Mouse (Mus musculus) CH12F3 (cell line): Measurements from ENCODE around the gene Pdia5.

ENCODE experiments used
- in situ Hi-C: fragments of 300-500 bp; cut with MboI; formaldehyde crosslinking; loops from 2 replicates; pipeline ENCODE4 v1.14.3; 2020; ENCODE audit warnings: low sequenced_read_pairs

Gene Pdia5

DNA sequence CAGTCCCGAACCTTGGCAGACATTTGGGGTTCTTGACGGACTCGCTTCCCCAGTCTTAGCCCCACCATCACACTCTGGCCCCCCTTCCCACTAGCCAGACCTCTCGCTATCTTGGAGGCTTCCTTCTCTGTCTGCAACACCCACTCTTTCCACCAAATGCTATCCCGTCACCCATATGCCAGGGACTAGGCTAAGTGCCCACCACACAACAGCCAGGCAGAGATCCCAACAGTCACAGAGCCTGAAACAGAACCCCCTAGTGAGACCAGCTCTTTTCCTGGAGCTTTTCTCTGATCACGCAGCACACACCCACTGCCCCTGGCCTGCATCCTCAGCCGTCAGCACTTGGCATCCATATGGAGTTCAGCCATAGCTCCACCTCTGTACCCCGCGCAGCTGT lies 5.0 kb downstream of the Pdia5 start:
- in situ Hi-C loops: no loop called here

DNA sequence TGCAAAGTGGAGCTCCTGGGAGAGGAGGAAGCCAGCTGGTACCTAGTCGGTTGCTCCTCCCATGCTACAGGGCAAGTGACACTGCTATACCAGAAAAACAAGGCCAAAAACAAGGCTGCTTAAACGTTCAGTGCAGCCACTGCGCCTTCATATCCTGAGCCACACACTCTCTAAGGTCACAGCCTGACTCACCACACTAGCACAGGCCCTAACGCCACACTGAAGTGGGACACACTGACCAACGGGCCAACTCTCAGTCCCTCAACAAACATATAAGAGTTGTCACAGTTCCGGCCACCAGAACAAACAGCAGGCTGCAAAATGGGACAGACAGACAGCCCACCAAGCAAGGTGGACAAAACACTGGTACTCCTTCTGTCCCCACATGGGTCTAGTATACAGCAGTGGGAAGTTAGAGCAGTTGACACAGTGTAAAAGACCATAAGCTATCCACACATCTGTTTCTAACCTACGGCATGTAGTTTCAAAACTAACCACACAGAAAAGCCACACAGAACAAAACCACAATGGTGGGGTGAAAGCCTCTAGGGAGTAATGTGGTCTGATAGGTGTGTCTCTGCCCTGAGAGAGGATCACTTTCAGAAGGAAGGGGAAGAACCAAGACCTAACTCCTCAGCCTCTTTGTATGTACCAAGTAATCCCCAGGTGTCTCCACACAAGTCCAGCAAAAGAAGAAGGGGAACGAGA lies 6.0 kb downstream of the Pdia5 start:
- in situ Hi-C loops: no loop called here

DNA sequence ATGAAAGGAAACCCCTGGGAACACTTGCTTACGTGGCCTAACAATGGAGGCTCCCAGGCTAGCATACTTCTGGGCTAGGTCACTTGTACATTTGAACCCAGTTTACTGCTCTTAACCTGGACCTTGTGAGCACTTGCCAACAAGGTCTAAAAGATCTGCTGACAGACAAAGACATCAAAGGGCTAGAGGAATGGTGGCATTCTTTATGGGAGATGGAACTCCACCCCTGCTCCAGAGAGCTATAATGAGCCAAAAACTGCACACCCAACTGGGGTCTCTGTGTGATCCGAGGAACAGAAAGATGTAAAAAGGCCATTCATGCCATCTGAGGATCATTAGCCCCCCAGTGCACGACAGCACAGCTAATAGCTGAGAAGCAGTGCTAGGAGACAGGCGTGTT lies 6.6 kb downstream of the Pdia5 start:
- in situ Hi-C loops: no loop called here

DNA sequence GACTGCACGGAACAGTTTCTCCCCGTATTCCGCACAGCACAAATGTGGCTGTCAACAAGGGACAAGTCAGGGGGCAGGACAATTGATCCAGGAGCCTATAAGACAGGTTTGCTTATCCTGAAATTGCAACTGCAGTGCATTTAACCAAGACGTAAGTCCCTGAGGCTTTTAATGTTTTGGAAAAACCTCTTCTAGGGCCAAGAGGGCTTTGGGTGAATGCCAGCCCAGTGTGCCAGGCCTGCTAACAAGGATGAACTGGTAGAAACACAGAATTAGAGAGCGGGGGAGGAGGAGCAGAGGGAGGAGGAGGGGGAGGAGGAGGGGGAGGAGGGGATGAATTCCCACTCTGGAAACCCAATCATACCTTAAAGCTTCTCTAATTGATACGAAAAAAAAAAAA lies 11.4 kb downstream of the Pdia5 start:
- in situ Hi-C loops: no loop called here

DNA sequence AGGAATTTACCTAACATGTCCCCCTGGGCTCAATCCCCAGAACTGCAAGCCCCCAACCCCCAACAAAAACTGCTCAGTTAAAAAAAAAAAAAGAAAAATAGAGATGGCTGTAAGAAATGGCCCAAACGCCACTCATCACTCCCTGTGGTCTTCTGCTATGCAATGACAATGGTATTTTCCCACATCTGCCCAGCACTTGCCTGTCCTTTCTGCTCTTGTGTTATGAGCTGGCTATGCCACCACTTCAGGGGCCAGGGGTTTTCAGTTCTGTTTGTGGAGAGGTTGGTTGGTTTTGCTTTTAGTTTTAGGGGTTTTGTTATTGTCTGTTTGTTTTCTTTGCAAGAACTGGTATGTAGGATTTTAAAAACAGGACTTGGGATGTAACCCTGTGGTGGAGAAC lies 13.4 kb downstream of the Pdia5 start:
- in situ Hi-C loops: no loop called here

DNA sequence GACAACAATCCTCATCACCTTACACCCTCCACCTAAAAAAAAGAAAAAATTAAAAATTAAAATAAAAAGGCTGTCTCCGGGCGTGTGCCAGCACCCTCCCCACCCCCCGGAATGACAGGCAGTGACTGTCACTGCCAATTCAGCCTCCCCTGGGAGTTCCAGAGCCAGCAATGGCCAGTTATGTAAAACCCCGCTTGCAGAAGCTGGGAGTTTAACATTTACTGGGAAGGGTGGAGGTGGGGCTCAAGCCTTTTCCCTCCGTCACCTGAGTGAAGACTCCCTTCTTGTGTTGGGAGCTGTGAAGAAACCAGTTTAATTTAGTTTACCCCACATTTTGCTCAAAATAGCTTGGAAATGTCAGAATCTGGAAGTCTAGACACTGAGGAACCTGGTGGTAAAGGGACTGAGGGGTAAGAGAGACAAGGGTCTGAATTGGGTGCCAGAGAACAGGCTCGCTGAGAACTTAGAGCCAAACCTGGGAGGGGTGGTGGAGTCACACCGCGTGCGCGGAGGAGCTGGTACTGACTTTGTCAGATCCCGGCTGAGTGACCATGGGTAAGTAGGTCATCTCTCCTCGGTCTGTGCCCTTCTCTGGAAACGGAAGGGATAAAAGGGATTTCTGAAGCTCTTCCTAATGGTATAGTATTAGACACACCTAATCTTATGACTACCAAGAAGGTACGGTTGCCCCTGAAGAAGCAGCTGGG lies 18.0 kb downstream of the Pdia5 start:
- in situ Hi-C loops: no loop called here

DNA sequence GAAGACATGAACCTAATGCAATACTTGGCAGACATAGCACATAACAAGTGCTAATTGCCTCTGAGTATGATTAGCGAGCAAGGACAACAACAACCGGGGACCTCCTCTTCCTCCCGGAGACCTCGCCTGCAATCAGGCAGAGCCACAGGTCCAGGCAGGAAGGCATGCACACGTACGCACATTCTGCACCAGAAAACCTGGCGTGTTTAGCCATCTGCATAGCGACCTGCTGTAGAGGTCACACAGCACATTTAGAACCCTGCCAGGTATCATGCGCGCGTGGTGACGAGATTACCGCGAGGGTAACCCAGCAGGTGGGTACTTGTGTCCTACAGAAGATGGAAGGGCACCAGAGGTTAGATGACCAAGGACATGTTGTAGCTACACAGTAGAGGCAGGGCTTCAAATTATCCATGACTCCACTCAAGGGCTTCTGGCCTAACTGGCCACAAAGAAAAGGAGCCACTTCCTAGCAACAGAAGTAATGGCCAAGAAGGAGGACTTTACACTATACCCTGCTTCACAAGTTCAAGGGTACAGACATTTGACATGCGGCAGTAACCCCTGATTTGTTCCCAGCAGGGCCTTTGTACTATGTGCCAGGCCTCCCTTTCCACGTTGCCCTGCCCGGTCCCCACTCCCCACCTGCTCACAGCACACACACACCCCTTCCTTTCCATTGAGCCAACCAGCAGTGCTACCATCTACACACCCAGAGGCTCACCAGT lies 18.7 kb downstream of the Pdia5 start:
- in situ Hi-C loops: no loop called here

DNA sequence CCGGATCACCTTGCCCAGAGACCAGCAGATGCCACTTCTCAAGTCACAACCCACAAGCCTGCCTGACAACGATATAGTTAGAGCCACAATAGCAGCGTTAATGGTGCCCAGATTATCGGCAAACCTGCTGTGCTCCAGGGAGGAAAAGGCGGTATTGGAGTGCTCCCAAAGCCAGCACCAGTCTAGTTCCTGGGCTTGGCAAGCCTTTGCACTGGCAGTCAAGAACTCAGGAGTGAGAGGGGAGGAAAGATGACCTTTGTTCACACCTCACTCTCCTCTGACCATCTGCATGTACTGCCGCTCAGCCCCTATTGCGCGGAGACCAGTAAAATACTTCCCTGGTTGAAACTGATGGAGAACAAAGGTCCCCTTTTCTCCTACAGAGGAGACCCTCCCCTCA lies 19.7 kb downstream of the Pdia5 start:
- in situ Hi-C loops: no loop called here

DNA sequence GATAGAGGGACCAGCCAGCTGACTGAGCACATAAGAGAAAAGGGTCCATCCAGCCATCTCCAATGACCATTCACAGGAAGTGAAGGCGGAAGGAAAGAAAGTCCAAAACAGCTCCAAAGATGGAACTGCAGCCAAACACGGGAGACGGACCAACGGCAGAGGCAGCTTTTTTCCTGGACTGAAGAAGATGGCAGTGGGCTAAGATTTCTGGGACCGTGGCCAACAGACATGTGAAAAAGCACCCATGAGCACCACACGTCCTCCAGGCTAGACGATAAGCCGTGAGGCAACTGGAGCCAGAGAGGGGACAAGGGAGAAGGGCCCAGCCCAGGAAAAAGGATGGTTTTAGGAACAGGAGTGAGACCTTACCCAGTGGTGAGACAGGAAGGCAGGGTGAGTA lies 20.6 kb downstream of the Pdia5 start:
- in situ Hi-C loops: no loop called here

DNA sequence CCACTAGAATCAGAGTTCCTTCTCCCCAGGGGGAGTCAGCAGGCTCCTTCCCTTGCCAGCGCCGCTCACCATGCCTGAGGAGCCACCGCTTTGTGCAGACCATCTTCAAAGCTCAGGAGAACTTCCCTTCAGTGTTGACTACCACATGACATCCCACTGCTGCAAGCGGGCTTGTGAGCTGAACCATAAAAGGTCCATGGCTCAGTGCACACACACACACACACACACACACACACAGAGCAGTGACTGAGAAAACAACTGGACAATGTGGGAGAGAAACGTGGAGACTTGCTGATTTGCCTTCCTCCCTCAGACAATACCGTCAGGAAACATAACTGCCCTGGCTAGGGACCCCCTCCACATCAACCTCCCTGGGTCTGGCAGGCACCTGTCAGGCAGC lies 21.7 kb downstream of the Pdia5 start:
- in situ Hi-C loops: no loop called here

DNA sequence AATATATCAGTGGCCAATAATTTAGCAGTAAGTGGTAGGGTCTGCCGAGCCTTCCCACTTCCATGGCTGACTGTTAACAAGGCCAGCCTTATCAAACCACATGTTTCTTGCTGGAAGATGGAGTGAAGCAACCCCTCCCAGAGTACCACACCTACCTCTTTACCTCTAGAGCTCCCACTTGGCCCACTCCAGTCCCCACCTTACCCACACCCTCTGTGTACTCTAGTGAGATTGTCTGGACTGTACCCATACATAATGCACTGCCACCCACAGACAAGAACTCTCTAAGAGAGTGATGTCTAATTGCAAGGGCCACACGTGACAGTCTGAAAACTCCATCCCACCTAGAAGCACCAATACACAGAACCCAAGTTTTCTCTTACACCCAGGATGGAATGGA lies 23.6 kb downstream of the Pdia5 start:
- in situ Hi-C loops: no loop called here

DNA sequence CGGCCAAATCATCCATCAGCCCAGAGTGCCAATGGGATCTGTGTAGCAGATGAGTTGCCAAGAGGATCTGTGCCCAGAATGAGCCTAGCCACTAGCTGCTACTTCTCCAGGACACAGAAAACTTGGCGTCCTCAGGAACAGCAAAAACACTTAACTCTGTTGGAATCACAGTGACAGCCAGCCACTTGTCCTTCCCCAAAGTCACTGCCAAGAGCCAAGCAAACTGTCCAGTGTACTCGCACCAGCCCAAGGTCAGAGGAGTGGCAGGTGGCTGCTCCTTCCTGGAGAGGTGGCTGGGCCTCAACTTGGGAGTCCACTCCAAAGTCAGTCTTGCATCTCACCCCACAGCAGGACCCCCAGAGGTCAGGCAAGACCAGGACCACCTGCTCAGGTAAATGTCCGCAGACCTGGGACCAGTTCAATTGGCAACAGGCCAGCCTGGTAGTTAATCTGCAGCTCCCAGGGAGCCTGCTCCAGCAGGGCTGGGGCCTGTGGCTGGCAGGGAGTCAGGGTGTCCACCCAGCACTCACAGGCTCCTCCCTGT lies 24.8 kb downstream of the Pdia5 start:
- in situ Hi-C loops: no loop called here

DNA sequence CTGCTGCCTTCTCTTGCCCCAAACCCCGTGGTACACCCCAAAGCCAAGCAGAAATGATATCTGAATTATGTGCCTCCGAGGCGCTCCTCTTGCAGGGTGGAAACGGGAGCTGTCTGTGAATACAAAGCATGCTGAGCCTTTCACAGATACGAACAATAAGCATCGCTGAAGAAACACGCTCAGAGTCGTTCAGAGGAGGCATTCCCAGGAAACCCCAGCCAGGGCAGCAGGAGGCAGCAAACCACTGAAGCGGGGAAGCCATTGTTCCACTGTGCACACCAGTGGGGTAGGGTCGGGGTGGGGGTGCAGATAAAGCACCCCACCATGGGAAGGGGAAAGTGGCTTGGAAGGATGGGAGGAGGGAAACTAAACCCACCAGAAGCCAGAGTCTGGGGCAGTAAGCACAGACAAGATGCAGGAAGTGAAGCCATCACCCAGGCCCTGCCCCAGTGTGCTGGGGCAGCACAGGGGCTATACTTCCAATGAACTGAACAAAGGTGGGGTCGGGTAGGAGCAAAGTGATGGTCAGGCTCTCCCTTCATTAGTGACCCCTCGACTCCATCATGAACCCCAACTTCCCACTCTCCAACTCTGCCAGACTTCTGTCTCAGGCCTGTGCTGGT lies 25.9 kb downstream of the Pdia5 start:
- in situ Hi-C loops: no loop called here

DNA sequence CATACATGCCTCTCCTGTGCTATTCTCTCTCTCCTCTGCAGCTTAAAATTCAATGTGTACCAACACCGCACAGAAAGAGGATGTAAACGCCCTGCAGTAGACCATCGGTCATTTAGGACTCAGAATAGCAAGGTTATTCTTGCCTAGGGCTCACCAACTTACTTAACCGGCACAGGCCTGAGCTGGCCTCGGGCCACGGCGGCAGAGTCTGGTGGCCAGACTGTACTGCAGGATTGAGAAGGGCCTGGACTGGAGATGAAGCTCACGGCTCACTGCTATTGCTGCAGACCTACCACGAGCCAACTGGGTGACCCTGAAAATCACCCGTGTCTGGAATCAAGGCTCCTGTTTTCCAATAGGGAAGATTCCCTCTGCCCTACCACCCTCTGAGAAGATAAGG lies 27.0 kb downstream of the Pdia5 start:
- in situ Hi-C loops: no loop called here

DNA sequence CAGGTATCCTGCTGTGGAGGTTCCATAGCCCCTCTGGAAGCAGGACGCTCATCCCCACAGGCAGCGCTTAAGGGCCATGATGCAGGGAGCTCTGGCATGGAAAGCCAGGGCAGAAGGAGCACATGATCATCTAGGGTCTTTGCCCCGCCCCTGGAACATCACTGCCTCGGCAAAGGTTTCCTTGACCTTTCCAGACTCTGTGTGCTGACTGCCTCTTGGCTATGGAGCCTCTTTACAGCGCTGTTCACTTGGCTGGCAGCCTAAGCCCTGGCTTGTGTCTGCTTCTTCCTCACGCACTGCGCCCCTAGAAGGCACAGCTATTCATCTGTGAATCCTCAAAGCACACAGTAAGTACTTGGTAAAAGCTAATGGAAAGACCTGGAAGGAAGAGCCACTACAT lies 27.7 kb downstream of the Pdia5 start:
- in situ Hi-C loops: no loop called here

DNA sequence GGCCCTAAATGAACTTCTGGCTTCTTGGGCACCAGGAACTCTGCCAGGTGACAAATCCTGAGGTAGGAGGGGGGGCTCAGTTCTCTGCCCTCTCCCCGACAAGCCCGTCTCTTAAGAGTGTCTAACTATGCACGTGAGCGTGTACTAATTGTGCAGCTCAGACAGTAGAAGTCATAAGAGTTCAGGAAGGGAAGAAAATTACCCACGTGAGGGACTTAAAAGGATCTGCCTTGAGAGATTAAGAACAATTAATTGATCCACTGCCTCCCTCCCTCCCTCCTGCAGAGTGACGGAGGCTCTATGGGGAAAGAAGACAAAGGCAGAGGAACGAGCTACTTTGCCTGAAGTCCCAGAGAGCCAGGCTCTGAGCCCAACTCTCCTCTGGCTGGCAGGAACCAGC lies 31.1 kb downstream of the Pdia5 start:
- in situ Hi-C loops: no loop called here

DNA sequence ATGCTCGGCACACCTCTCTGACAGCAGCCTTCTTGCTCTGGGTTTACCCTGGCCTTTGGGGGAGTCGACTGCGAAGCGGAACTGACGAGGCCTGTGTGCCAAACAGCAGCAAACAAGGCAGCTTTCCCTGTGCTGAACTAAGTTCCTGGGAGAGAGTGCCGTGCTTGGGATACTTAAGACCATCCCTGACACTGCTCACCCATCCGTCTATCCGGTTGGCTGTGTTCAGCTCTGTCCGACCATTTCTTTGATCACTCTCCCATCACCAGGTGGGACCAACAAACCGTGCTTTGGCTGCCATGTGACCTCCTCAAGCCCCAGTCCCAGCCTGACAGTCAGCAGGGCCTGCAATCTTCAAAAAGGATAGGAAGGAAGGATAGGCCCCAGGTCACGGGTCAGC lies 32.4 kb downstream of the Pdia5 start:
- in situ Hi-C loops: no loop called here

DNA sequence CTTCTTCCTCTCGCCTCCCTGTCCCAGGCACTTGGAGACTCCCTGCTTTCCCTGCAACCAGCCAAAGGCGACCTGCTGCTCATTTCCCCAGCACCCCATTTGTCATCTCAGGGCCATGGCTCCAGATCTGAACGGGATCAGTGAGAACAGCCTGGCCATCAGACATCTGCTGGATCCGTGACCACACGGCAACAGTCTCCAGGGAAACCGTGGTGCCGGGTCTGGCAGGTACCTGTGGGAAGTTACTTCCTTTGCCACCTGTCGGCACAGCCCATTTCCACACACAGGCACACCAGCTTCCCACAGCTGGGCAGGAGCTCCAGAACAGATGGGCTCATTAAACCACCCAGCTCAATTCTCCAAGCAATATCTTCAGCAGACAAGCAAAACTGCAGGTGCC lies 33.2 kb downstream of the Pdia5 start:
- in situ Hi-C loops: no loop called here

DNA sequence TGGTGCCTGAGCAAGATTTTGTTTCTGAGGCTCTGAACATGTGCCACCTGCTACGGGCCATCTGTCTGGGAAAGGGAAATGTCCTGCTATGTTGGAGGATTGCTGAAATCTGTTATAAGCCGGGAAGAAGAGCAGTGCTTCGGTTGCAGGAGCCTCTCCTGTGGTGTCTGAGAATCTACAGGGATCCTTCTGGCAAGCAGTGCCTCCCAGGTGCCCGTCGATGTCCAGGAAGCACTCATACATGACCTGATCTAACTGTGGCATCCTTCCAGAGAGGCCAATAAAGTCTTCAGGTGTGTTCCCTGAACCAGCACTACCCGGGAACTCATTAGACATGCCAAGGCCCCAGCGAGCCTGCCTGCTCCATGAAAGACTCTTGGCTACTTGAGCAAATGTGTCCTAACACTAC lies 33.7 kb downstream of the Pdia5 start:
- in situ Hi-C loops: no loop called here

DNA sequence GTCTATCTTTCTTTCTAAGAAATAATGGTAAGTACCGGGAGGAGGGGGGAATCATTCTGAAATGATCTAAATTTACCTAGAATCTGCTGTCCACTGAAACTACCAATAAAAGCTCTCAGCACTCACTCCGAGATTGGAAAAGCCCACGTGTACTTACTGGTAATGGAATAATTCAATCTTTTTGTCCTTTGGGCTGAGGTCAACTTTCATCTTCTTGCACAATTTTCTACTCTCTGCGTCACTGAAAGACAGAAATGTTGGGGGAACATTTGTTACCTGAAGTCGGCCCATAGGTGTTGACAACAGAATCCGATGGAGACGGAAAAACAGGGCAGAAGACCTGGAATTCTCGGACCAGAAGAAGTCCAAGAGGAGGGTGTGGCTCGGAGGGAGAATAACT lies 34.4 kb downstream of the Pdia5 start:
- in situ Hi-C loops: no loop called here

DNA sequence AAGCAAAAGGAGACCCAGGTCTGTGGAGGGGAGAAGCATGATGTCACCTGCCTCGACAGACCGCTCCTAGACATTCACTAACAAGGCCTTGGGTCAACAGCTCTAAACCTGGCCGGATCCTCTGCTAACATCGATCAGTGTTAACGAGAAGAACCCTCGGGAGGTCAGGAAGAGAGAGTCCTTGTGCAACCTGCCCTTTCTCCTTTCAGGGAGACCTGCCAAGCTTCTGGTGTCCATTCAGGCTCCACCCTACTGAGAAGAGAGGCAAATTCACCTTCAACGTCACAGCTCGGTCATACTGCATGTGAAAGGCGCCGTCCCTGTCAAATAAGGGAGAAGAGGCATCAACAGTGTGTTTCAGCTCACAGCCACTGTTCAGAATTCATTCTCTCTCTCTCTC lies 34.9 kb downstream of the Pdia5 start:
- in situ Hi-C loops: no loop called here
